Mouse (Mus musculus) adrenal gland, adult 18-20 months (tissue): ENCODE results near the gene A430078G23Rik. TPM values are rescaled to one million over a fixed set of nuclear protein-coding genes. Genes with fewer than 3 reads are reported as not detected.

Experiments
- total RNA-seq, 2 experiments: library from RNA; stranded (reverse); gene quantifications; 1 replicate in 1 of 2; 2 replicates in 1 of 2; pipeline ENCODE4 v1.2.3; 2021

A430078G23Rik gene
- total RNA-seq, 2 experiments from 2014 or later: 0.38 TPM; not detected in 1

Other genes starting within 250 kb of the A430078G23Rik start
- 100 to 1,000 TPM; 121 to 156 TPM for gene Insr, start 73.8 kb upstream of the A430078G23Rik start, total RNA-seq
- 10 to 100 TPM; 31.0 to 34.2 TPM for gene Arhgef18, start 39.6 kb downstream of the A430078G23Rik start, total RNA-seq
- gene Pex11g, start 114.3 kb downstream of the A430078G23Rik start, total RNA-seq: 1 to 10 TPM; 5.9 to 9.8 TPM
- not detected for gene Tex45, start 117.4 kb downstream of the A430078G23Rik start, total RNA-seq
- gene Zfp358, start 139.7 kb downstream of the A430078G23Rik start, total RNA-seq: 10 to 100 TPM; 17.5 to 20.5 TPM
- gene Mcoln1, start 147.0 kb downstream of the A430078G23Rik start, total RNA-seq: 10 to 100 TPM; 40.9 to 42.8 TPM
- gene Pnpla6, start 162.0 kb downstream of the A430078G23Rik start, total RNA-seq: 10 to 100 TPM; 37.4 to 40.7 TPM
- gene C330021F23Rik, start 214.6 kb downstream of the A430078G23Rik start, total RNA-seq: under 1 TPM in 1 of 2 experiments, not detected in 1; 0.38 TPM
- 1 to 10 TPM; 4.1 to 8.0 TPM for gene Camsap3, start 233.9 kb downstream of the A430078G23Rik start, total RNA-seq